8 mouse cellular contexts compared by ENCODE assay signal in genomic region chr9:44767101-44768028, GRCm38 (mm10). TPM values are rescaled to one million over a fixed set of nuclear protein-coding genes. Genes with fewer than 3 reads are reported as not detected.
A peak's percentile ranks its signal among the peaks of the same experiment; 100 is the strongest.
DNase-seq lines count a peak whose midpoint lies in the region; ATAC-seq lines count a peak whose summit lies in the region.

Arcn1 (minus strand) TSS chr9:44767845.
Ift46 (plus strand) TSS chr9:44767908.

- H3K27me3 ChIP-seq in hindbrain, embryonic 16.5 days (replicated peaks; ENCODE audit: control insufficient read depth, insufficient read depth, low read length), result no peaks in the 10 kb centered on the region

- H3K9ac ChIP-seq in hindbrain, embryonic 16.5 days (ENCODE audit: low read depth, low read length), result peak within 1 kb of the TSS; percentile 92

- under 1% methylated on average over 59 of the region's 82 CpGs for WGBS in hindbrain, embryonic 16.5 days
- WGBS in macrophage (ENCODE audit: missing documents), result under 1% methylated on average over 78 of the region's 82 CpGs

- peak; percentile 93 for ATAC-seq in hindbrain, embryonic 16.5 days

- peak within 1 kb of the TSS; percentile 77 for H3K4me2 ChIP-seq in hindbrain, embryonic 16.5 days (ENCODE audit: low read length)

- H3K4me3 ChIP-seq in hindbrain, embryonic 16.5 days (ENCODE audit: low read length), result peak within 1 kb of the TSS; percentile 85
- H3K4me3 ChIP-seq in macrophage (ENCODE audit: inconsistent target), result peak within 1 kb of the TSS; percentile 88

- H3K36me3 ChIP-seq in hindbrain, embryonic 16.5 days (ENCODE audit: control insufficient read depth, insufficient read depth, low read length), result no peaks in the 10 kb centered on the region
- H3K36me3 ChIP-seq in macrophage (ENCODE audit: inconsistent target), result no peaks in the 10 kb centered on the region

- H3K9me3 ChIP-seq in hindbrain, embryonic 16.5 days (ENCODE audit: control insufficient read depth, low read length), result no peaks in the 10 kb centered on the region

- DNase-seq in T-cell, adult 2 months (ENCODE audit: low spot score), result peak; percentile 77
- peak; percentile 83 to 84 for DNase-seq in cerebellum, postnatal 36 days
- DNase-seq in gastrocnemius, adult 18-20 months (ENCODE audit: low spot score), result peak; percentile 76
- DNase-seq in left cerebral cortex, adult 18-20 months (ENCODE audit: low spot score in 2 of 2), result peak; percentile 75 to 79
- DNase-seq in right cerebral cortex, adult 18-20 months, result peak; percentile 87
- peak; percentile 27 for DNase-seq in urinary bladder, postnatal 10 days (ENCODE audit: low spot score)

- H3K27ac ChIP-seq in hindbrain, embryonic 16.5 days (ENCODE audit: low read depth, low read length), result peak within 1 kb of the TSS; percentile 96
- H3K27ac ChIP-seq in macrophage, result peak within 1 kb of the TSS; percentile 63

- peaks cover 16% of the 10 kb centered on the region for H3K4me1 ChIP-seq in hindbrain, embryonic 16.5 days (ENCODE audit: control insufficient read depth, insufficient read depth, low read depth, low read length)

- peaks cover 49% of the 10 kb centered on the region for H3K79me2 ChIP-seq in macrophage (ENCODE audit: inconsistent target)

RNA-seq across cellular contexts. Expression of gene Arcn1, which starts in this region (rescaled TPM):
- 10 to 100 TPM; 70.7 to 81.5 TPM for total RNA-seq in gastrocnemius, adult 18-20 months (2021)
- polyA plus RNA-seq in hindbrain, embryonic 16.5 days (2015; fragmentation: Nextera tagmentation; extraction: Ambion mirVana), result 130 and 145 TPM in 2 replicates
- 10 to 100 TPM; 90.0 to 95.3 TPM for total RNA-seq in left cerebral cortex, adult 18-20 months (2021)
- 100 to 1,000 TPM in 25 of 26 experiments, 10 to 100 TPM in 1; 93.7 to 217 (median 158) TPM for total RNA-seq in macrophage (2018; cell fraction: chromatin; rRNA removed)
- total RNA-seq in macrophage (2018; cell fraction: cytosol; rRNA removed), result 100 to 1,000 TPM in 14 of 26 experiments, 10 to 100 TPM in 12; 90.9 to 128 (median 106) TPM
- total RNA-seq in macrophage (2018; cell fraction: nucleus; rRNA removed), result 100 to 1,000 TPM in 25 of 26 experiments, 10 to 100 TPM in 1; 94.2 to 230 (median 144) TPM
- 72.0 to 187 TPM (median 92.0 TPM) in 3 replicates for polyA plus RNA-seq in macrophage (2018)

RNA-seq across cellular contexts. Expression of gene Ift46, which starts in this region (rescaled TPM):
- total RNA-seq in gastrocnemius, adult 18-20 months (2021), result 10 to 100 TPM; 23.3 to 27.5 TPM
- polyA plus RNA-seq in hindbrain, embryonic 16.5 days (2015; fragmentation: Nextera tagmentation; extraction: Ambion mirVana), result 152 and 160 TPM in 2 replicates
- 10 to 100 TPM; 67.8 to 72.0 TPM for total RNA-seq in left cerebral cortex, adult 18-20 months (2021)
- total RNA-seq in macrophage (2018; cell fraction: chromatin; rRNA removed), result 10 to 100 TPM; 16.6 to 83.7 (median 45.7) TPM
- total RNA-seq in macrophage (2018; cell fraction: cytosol; rRNA removed), result 10 to 100 TPM; 19.4 to 53.1 (median 30.2) TPM
- 10 to 100 TPM; 13.9 to 51.8 (median 28.8) TPM for total RNA-seq in macrophage (2018; cell fraction: nucleus; rRNA removed)
- 21.5 to 65.7 TPM (median 33.6 TPM) in 3 replicates for polyA plus RNA-seq in macrophage (2018)

Comparison
In these comparisons a context has a peak if more than half of its experiments do, and no peak if none do; other contexts are left out.
1. Peak in every context shown above with its lines: DNase-seq, ATAC-seq, H3K4me3 ChIP-seq and H3K27ac ChIP-seq.
2. DNase-seq: peak in every context shown above with its lines; median percentile 87 in right cerebral cortex, adult 18-20 months; 84 in cerebellum, postnatal 36 days; 77 in T-cell, adult 2 months; 77 in left cerebral cortex, adult 18-20 months; 76 in gastrocnemius, adult 18-20 months; 27 in urinary bladder, postnatal 10 days.